Mouse (Mus musculus) intestine, embryonic 16.5 days (tissue): ENCODE data around the gene Rab3il1. TPM values are rescaled to one million over a fixed set of nuclear protein-coding genes. Genes with fewer than 3 reads are reported as not detected.
"Not testable (repeated sequence)": the region's sequence is repeated elsewhere in the genome, so short reads cannot be mapped to it uniquely, and the experiment has no call there.

Experiments used
- ATAC-seq: fragments of 200-750 bp; cut with Nextera tagmentation; 2 replicates; pipeline ENCODE4 v1.8.0; 2017; ENCODE audit warnings: moderate TSS enrichment, moderate library complexity
- H3K27ac ChIP-seq: fragments of 300-500 bp; sonication (generic); 2 replicates; pipeline ENCODE4 v1.5.1; 2014; ENCODE audit warnings: mild to moderate bottlenecking, low read length
- H3K27me3 ChIP-seq: fragments of 300-500 bp; sonication (generic); replicated peaks from 2 replicates; pipeline ENCODE4 v1.6.1; 2014; ENCODE audit warnings: low read length, control low read depth, mixed read lengths; ENCODE audit not compliant: control insufficient read depth, insufficient read depth
- H3K36me3 ChIP-seq: fragments of 300-500 bp; sonication (generic); 2 replicates; pipeline ENCODE4 v1.6.1; 2014; ENCODE audit warnings: low read length, control low read depth; ENCODE audit not compliant: control insufficient read depth, insufficient read depth
- H3K4me1 ChIP-seq: fragments of 300-500 bp; sonication (generic); 2 replicates; pipeline ENCODE4 v1.6.1; 2014; ENCODE audit warnings: low read length, control low read depth, mixed read lengths; ENCODE audit not compliant: control insufficient read depth, insufficient read depth
- H3K4me2 ChIP-seq: fragments of 300-500 bp; sonication (generic); 2 replicates; pipeline ENCODE4 v1.6.1; 2014; ENCODE audit warnings: low read depth, low read length, control low read depth
- H3K4me3 ChIP-seq: fragments of 300-500 bp; sonication (generic); 2 replicates; pipeline ENCODE4 v1.5.1; 2014; ENCODE audit warnings: mild to moderate bottlenecking, low read length
- H3K9ac ChIP-seq: fragments of 300-500 bp; sonication (generic); 2 replicates; pipeline ENCODE4 v1.6.1; 2014; ENCODE audit warnings: low read depth, low read length
- H3K9me3 ChIP-seq: fragments of 300-500 bp; sonication (generic); 2 replicates; pipeline ENCODE4 v1.6.1; 2016; ENCODE audit warnings: low read length, control low read depth; ENCODE audit not compliant: control insufficient read depth
- WGBS: fragments of 180-500 bp; shearing (Covaris S2); extraction: QIAGEN DNeasy Blood & Tissue Kit; methylation state at CpG from one replicate; pipeline ENCODE4 v1.1.7; 2014; 5-methylcytosine and 5-hydroxymethylcytosine counted together
- polyA plus RNA-seq: library from polyadenylated mRNA; unstranded; fragments of >200 nt; fragmentation: Nextera tagmentation; extraction: Ambion mirVana; gene quantifications from 2 replicates; pipeline ENCODE4 v1.2.1, GENCODE M21; 2015

The Rab3il1 gene
- polyA plus RNA-seq, 1 experiment from 2014 or later: 45.7 TPM

DNA sequence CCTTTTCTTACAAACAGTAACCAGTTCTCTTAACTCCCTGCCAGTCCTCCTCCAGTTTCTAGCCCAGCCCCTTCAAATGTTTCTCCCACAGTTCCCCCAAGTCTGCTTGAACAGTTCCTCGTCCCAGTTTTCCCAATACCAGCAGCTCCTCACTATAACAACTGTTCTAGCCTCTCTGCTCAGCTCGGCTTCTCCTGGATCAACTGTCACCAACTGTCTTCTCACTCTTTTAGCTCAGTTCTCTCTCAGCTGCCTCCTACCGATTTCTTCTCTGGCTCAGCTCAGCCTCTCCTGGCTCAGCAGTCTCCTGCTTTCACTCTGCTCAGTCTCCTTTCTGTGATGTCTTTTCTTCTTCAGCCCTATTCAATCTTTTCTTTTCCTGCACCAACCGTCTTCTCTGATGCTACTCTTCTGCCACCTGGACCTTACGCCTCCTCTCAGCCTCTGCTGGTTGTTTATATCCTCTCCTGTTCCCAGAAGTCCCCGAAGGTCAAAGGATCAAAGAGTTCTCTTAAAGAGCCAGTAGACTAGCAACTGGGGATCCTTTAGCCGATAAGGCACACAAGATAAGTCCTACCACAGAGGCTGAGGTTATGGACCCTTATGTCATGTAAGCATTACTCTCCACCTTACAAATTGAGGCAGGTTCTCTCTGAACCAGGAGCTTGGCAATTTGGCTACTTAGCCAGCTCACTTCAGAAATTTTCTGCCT is 37.1 kb upstream of the Rab3il1 start:
- no peak overlapping the region for H3K9ac ChIP-seq
- H3K4me2 ChIP-seq: no peak overlapping the region
- no peak overlapping the region for H3K4me3 ChIP-seq
- no peak for ATAC-seq
- no peaks in the 10 kb centered on the region for H3K36me3 ChIP-seq
- H3K27ac ChIP-seq: no peak overlapping the region
- H3K27me3 ChIP-seq: no peaks in the 10 kb centered on the region
- H3K9me3 ChIP-seq: no peaks in the 10 kb centered on the region
- WGBS: 13% methylated on average over 7 of the region's 7 CpGs
- H3K4me1 ChIP-seq: no peaks in the 10 kb centered on the region

DNA sequence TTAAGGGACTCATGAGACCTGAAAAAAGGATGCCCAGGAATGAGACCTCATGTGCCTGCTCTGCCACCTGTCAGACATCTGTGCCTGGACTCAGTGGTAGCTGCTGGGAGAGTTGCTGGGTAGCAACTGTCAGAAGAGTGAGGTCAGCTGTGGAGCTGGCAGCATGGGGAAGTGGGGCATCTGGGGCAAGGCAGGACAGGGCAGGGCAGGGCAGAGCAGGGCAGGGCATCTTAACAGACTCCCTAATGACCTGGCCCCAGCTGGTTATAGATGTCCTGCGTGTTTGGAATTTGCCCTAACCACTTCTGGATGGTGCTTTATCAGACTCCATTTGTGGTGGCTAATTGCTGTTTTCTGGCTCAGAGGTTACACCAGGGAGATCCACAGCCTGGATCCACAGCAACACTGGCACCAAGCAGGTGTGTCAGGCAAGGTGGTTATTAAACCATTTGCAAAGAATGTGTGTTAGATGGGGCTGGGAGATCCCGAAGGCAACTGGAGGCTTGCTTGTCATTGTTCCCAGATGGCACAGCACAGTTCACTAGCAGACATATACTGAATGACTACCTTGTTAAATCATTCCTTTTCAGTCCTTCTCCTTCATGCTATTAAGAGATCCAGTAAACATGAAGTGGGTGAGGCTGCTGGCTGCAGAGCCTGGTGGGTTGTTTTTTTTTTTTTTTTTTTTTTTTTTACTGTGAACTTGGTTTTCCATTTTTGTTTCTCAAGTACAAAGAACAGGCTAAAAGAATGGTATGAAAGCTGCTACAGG is 35.2 kb upstream of the Rab3il1 start:
- H3K27ac ChIP-seq: no peak overlapping the region
- WGBS: 37% methylated on average over 2 of the region's 2 CpGs

DNA sequence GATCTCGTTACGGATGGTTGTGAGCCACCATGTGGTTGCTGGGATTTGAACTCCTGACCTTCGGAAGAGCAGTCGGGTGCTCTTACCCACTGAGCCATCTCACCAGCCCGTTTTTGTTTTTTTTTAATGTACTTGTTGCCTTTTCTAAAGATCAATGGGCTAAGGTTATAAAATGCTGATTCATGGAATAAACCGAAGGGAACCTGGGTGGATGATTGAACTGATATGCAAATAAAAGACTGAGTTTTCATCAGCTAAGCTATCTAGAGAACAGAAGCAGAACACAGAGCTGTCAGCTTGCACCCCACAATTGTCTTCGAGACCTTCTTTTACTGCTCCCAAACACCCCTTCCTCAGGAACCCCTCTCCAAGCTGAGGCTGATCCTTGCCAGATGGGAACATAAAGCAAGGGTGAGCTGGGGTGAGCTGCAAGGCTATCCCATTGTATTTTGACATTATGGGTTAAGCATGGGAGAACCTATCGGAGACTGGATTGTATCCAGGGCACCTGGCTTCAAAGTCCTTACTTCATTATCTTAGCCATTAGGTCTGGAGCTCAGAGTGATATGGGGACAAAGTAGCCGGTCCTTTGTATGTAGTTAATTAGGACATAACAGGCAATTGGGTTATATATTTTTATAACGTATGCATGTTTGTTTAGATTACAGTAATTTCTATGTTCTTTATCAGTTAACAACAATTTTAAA is 33.2 kb upstream of the Rab3il1 start:
- Histone ChIP-seq H3K4me2 (no peak overlapping the region), H3K27me3 (no peaks in the 10 kb centered on the region), H3K4me1 (no peaks in the 10 kb centered on the region), H3K36me3 (no peaks in the 10 kb centered on the region), H3K9me3 (no peaks in the 10 kb centered on the region), H3K4me3 (no peak overlapping the region), H3K27ac (no peak overlapping the region), H3K9ac (no peak overlapping the region)
- WGBS: 75% methylated on average over 8 of the region's 10 CpGs
- no peak for ATAC-seq

More for the DNA sequence above, 35.2 kb upstream of the Rab3il1 start:
- H3K4me3 ChIP-seq: no peak overlapping the region
- H3K9me3 ChIP-seq: no peaks in the 10 kb centered on the region
- no peaks in the 10 kb centered on the region for H3K27me3 ChIP-seq
- peak; percentile 88 for ATAC-seq
- no peak overlapping the region for H3K9ac ChIP-seq
- no peaks in the 10 kb centered on the region for H3K4me1 ChIP-seq
- H3K36me3 ChIP-seq: no peaks in the 10 kb centered on the region
- H3K4me2 ChIP-seq: no peak overlapping the region

DNA sequence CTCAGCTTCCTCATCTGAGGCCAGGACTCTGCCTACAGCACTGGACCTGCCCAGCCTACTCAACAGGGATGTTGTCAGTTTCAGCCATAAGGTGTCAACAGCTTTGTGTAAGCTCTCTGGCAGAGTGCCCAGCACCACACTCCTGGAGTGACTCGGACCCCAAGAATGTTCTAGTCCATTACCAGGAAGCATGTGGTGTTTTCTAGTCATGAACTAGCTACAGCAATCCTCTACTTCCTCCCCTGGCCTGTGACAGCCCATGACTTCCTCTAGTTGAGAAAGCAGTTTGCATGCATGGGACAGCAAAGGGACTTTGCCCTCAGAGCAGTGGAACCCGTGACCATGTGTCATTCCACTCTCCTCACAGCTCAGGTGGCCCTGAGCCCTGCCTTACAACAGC is 26.6 kb upstream of the Rab3il1 start:
- ATAC-seq: peak; percentile 85
- not testable (repeated sequence) for H3K9ac ChIP-seq, H3K9me3 ChIP-seq, H3K4me2 ChIP-seq, H3K4me3 ChIP-seq, H3K36me3 ChIP-seq, H3K27me3 ChIP-seq
- 46% methylated on average over 2 of the region's 2 CpGs for WGBS
- peaks cover 11% of the 10 kb centered on the region for H3K4me1 ChIP-seq
- peak overlapping the region; percentile 78 for H3K27ac ChIP-seq

DNA sequence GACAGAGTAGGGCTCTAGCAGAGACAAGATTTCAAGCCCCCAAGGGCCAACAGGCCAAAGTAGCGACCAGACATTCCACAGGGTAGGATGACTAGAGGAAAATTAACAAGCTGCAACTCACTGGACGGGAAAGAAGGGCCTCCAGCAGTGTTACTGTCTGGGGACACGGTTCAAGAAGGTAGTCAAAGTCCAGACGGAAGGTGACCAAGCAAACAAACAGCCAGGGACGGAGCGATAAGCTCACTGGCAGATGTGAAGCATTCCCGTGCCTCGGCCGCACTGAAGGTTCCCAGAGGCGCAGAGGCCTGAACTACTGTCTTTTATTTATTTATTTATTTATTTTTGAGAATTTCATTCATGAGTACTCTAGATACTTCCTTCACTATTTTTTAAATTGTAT is 24.4 kb upstream of the Rab3il1 start:
- no peaks in the 10 kb centered on the region for H3K36me3 ChIP-seq
- no peaks in the 10 kb centered on the region for H3K27me3 ChIP-seq
- no peak overlapping the region for H3K4me3 ChIP-seq
- no peak overlapping the region for H3K4me2 ChIP-seq
- H3K27ac ChIP-seq: peak overlapping the region; percentile 84
- WGBS: 72% methylated on average over 10 of the region's 10 CpGs
- peak; percentile 66 for ATAC-seq
- H3K9me3 ChIP-seq: no peaks in the 10 kb centered on the region
- H3K4me1 ChIP-seq: peaks cover 17% of the 10 kb centered on the region
- no peak overlapping the region for H3K9ac ChIP-seq

DNA sequence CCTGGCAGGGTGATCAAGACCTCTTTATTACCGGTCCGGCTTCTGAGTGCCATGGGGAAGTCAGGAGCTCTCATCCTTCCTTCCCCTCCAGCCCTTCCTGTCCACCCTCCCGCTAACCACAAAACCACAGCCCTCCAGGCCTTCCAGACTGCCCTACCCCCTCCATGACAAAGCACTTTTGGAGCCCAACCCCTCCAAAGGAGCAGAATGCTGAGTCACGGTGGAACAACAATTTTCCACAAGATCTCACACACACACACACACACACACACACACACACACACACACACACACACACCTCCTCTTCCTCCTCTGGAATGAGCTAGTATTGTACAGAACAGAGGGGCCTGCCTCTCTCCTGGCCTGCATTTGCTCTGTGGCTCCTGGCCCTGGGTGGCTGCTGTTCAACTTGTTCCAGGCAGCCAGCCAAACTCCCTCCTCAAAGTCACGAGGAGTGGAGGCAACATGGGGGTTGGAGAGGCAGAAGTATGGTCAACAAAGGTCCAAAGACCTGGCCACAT is 23.0 kb upstream of the Rab3il1 start:
- Histone ChIP-seq H3K27me3 (no peaks in the 10 kb centered on the region), H3K36me3 (no peaks in the 10 kb centered on the region), H3K9ac (no peak overlapping the region), H3K27ac (0 out of 2 replicates have a peak overlapping the region, but pooled peaks have one; percentile 19), H3K4me2 (no peak overlapping the region), H3K4me3 (no peak overlapping the region), H3K9me3 (no peaks in the 10 kb centered on the region), H3K4me1 (peaks cover 17% of the 10 kb centered on the region)
- no peak for ATAC-seq
- 40% methylated on average over 5 of the region's 5 CpGs for WGBS

DNA sequence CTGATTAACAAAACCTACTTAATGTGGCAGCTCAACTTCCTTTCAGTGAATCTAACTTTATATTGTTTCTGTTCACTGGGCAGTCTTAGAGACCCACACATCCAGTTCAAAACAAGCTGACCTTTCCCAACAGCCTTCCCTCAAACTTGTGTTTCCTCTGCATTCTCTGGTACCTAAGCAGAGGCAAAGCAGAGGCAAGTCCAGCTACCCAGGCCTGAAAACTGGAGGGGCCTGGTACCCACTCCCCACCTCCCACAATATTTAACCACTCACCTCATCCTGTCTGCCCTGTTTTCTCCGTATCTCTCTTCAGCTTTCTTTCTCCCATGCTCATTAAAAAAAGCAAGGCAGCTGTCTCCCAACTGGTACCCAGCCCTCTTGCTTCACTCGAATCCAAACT is 22.3 kb upstream of the Rab3il1 start:
- no peaks in the 10 kb centered on the region for H3K9me3 ChIP-seq
- no peak for ATAC-seq
- peaks cover 22% of the 10 kb centered on the region for H3K4me1 ChIP-seq
- no peak overlapping the region for H3K9ac ChIP-seq
- no peak overlapping the region for H3K4me3 ChIP-seq
- H3K27ac ChIP-seq: 0 out of 2 replicates have a peak overlapping the region, but pooled peaks have one; percentile 19
- no peaks in the 10 kb centered on the region for H3K36me3 ChIP-seq
- 79% methylated on average over 2 of the region's 2 CpGs for WGBS
- H3K27me3 ChIP-seq: no peaks in the 10 kb centered on the region
- H3K4me2 ChIP-seq: no peak overlapping the region

DNA sequence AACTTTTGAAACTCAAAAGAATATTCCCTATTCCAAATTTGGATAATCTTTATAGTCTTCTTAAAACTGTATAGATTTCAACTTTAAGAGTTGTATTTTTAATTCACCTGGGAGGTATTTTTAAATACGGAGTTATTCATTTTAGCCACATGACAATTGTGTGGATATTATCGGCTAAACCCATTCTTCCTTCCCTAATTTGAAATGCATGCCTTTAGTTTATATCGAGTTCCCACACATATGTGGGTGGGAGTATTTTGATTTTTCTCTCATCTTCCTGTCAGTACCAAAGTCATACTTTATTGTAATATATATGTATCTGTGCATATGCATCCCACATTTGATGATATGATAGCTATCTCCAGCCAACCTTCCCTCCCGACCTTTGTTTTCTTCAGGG is 21.2 kb upstream of the Rab3il1 start, which contains the start of gene Fth1:
Gene Fth1, plus strand, starts transcription at position 341 of the 400 bp plus-strand sequence.
- Histone ChIP-seq H3K9ac (no peak within 1 kb of the TSS), H3K9me3 (no peaks in the 10 kb centered on the region), H3K4me1 (peaks cover 23% of the 10 kb centered on the region), H3K27me3 (no peaks in the 10 kb centered on the region), H3K27ac (no peak within 1 kb of the TSS; the same call in 1 of the 2 replicates), H3K36me3 (peaks cover 8% of the 10 kb centered on the region), H3K4me3 (no peak within 1 kb of the TSS), H3K4me2 (no peak within 1 kb of the TSS)
- WGBS: 89% methylated on average over 4 of the region's 4 CpGs
- no peak for ATAC-seq

DNA sequence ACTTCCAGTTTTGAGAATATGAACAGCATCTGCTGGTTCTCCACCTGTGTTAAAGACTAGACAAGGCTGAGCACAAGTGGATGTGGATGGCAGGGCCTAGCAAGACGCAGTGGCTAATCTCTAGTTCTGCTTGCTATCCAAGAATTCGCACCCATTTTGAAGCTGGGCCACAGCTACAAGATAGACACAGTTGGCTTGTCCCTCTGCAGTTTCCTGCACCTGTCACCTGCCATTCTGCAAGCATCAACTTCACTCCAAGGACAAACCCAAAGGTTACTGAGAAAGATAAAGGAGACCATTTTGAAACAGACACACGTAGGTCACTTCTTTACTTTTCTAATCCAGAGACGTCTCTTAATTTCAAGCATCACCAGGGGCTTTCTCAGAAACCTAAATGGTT is 19.8 kb upstream of the Rab3il1 start:
- Histone ChIP-seq H3K4me1 (peaks cover 23% of the 10 kb centered on the region), H3K36me3 (peaks cover 12% of the 10 kb centered on the region), H3K27ac (peak overlapping the region; percentile 90), H3K4me3 (peak overlapping the region; percentile 93), H3K4me2 (peak overlapping the region; percentile 68), H3K9me3 (no peaks in the 10 kb centered on the region), H3K27me3 (no peaks in the 10 kb centered on the region), H3K9ac (peak overlapping the region; percentile 70)
- WGBS: 70% methylated on average over 4 of the region's 4 CpGs
- ATAC-seq: no peak
